Mouse (Mus musculus) C2C12 (cell line): ENCODE measurements around the gene Tmem150c.

Experiments
- CEBPB ChIP-seq: IDR thresholded peaks from one replicate; pipeline ENCODE4 v1.6.1; 2011; ENCODE audit warnings: low read depth, mild to moderate bottlenecking, control low read depth, moderate library complexity
- CTCF ChIP-seq: IDR thresholded peaks from one replicate; pipeline ENCODE4 v1.5.1; 2011; ENCODE audit not compliant: control insufficient read depth, insufficient read depth, insufficient read length
- FOSL1 ChIP-seq: IDR thresholded peaks from one replicate; pipeline ENCODE4 v1.8.0; 2011; ENCODE audit warnings: mild to moderate bottlenecking, low read length; ENCODE audit not compliant: poor library complexity, insufficient read depth, severe bottlenecking
- USF1 ChIP-seq: IDR thresholded peaks from one replicate; pipeline ENCODE4 v1.6.1; 2011; ENCODE audit warnings: low read depth, mild to moderate bottlenecking, control low read depth, moderate library complexity

DNA sequence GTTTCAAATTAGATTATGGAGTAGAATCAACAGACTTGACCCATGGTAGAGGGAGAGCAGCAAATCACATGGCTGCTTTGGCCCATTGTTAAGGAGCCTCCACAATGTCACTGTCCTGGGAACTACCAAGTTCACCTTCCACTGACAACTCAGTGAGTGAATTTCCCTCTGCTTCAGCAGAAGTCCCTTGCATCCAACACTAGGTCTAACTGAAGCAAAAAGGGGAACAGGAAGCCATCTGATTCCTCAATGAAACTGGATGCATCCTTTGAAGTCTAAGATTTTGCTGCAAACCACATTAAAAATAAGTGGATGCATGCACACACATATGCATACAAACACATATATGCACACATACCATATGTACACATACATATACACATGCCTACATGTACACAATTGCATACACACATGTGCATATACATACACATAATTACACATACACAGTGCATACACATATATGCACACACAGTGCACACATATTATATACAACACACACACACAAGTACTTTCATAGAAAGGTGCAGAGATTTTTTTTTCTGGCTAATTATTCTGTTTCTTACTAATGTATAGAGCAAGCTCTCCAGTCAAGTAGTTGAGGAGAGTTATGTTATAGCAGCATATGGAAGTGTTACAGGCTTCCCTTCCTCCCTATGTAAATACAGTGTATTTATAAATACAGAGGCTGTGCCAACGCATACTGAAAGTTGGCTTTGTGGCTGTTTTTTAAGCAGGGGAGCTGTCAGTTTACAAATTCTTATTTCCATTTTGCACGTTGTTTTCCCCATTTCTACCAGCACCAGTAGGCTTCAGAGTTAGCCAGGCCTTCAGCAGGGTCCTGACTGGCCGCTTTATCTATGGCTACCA, 27.7 kb upstream of the Tmem150c start:
- TF ChIP-seq USF1: no peak
- no peak for TF ChIP-seq CTCF
- no peak for TF ChIP-seq CEBPB
- TF ChIP-seq FOSL1: no peak
